Mouse (Mus musculus) CH12F3 (cell line): ENCODE measurements around the gene Lrrc38.
"Not testable (repeated sequence)": the region's sequence is repeated elsewhere in the genome, so short reads cannot be mapped to it uniquely, and the experiment has no call there.

Experiments
- in situ Hi-C: fragments of 300-500 bp; cut with MboI; formaldehyde crosslinking; loops from 2 replicates; pipeline ENCODE4 v1.14.3; 2020; ENCODE audit warnings: low sequenced_read_pairs

Gene Lrrc38

GRCm38 (mm10) chr4:143349484-143349906 is at the start of gene Lrrc38:
Gene Lrrc38 (plus strand): TSS chr4:143349757.
- in situ Hi-C loops = no loop called here

GRCm38 (mm10) chr4:143300113-143300688 is 49.4 kb upstream of the Lrrc38 start:
- in situ Hi-C loops = no loop called here

GRCm38 (mm10) chr4:143301042-143301441 is 48.5 kb upstream of the Lrrc38 start:
- in situ Hi-C loops = no loop called here

GRCm38 (mm10) chr4:143301875-143302274 is 47.7 kb upstream of the Lrrc38 start:
- in situ Hi-C loops = no loop called here

- in situ Hi-C loops = no loop called here
These were observed 47.2 kb upstream of the Lrrc38 start for GRCm38 (mm10) chr4:143302279-143302890.

- in situ Hi-C loops = no loop called here
These were observed 44.5 kb upstream of the Lrrc38 start for GRCm38 (mm10) chr4:143305031-143305430.

GRCm38 (mm10) chr4:143305987-143306772 is 43.4 kb upstream of the Lrrc38 start:
- in situ Hi-C loops = no loop called here

- in situ Hi-C loops = no loop called here
These were observed 38.2 kb upstream of the Lrrc38 start for GRCm38 (mm10) chr4:143311341-143311740.

GRCm38 (mm10) chr4:143313299-143313698 is 36.3 kb upstream of the Lrrc38 start:
- in situ Hi-C loops = no loop called here

- in situ Hi-C loops = no loop called here
These were observed 25.2 kb upstream of the Lrrc38 start for GRCm38 (mm10) chr4:143324176-143324924.

GRCm38 (mm10) chr4:143324925-143325624 is 24.5 kb upstream of the Lrrc38 start:
- in situ Hi-C loops = no loop called here

GRCm38 (mm10) chr4:143325625-143325941 is 24.0 kb upstream of the Lrrc38 start:
- in situ Hi-C loops = no loop called here

- in situ Hi-C loops = no loop called here
These were observed 19.0 kb upstream of the Lrrc38 start for GRCm38 (mm10) chr4:143330566-143330965.

GRCm38 (mm10) chr4:143331787-143332186 is 17.8 kb upstream of the Lrrc38 start:
- in situ Hi-C loops = no loop called here

GRCm38 (mm10) chr4:143334145-143334544 is 15.4 kb upstream of the Lrrc38 start:
- in situ Hi-C loops = no loop called here

GRCm38 (mm10) chr4:143334995-143335394 is 14.6 kb upstream of the Lrrc38 start:
- in situ Hi-C loops = no loop called here

- in situ Hi-C loops = no loop called here
These were observed 13.5 kb upstream of the Lrrc38 start for GRCm38 (mm10) chr4:143336096-143336495.

- in situ Hi-C loops = no loop called here
These were observed 9.7 kb upstream of the Lrrc38 start for GRCm38 (mm10) chr4:143339808-143340207.

GRCm38 (mm10) chr4:143341470-143341869 is 8.1 kb upstream of the Lrrc38 start:
- in situ Hi-C loops = no loop called here

- in situ Hi-C loops = not testable (repeated sequence)
These were observed 4.1 kb upstream of the Lrrc38 start for GRCm38 (mm10) chr4:143345491-143345890.

- in situ Hi-C loops = no loop called here
These were observed 879 bp upstream of the Lrrc38 start for GRCm38 (mm10) chr4:143348678-143349077.
